Mouse (Mus musculus) erythroblast, embryonic 14.5 days (primary cell): ENCODE measurements around the gene Srek1ip1. TPM values are rescaled to one million over a fixed set of nuclear protein-coding genes. Genes with fewer than 3 reads are reported as not detected.

ENCODE experiments used
- H3K27me3 ChIP-seq: 2 replicates; pipeline ENCODE4 v1.6.1; 2012; ENCODE audit warnings: inconsistent platforms; ENCODE audit not compliant: control insufficient read depth
- H3K36me3 ChIP-seq: 2 replicates; pipeline ENCODE4 v1.6.1; 2012; ENCODE audit warnings: mild to moderate bottlenecking, inconsistent platforms; ENCODE audit not compliant: control insufficient read depth
- H3K4me1 ChIP-seq: 2 replicates; pipeline ENCODE4 v1.6.1; 2012; ENCODE audit warnings: inconsistent platforms; ENCODE audit not compliant: control insufficient read depth
- H3K4me3 ChIP-seq: replicated peaks from 2 replicates; pipeline ENCODE3; 2012; ENCODE audit warnings: moderate library complexity, mild to moderate bottlenecking, inconsistent platforms
- H3K9me3 ChIP-seq: 2 replicates; pipeline ENCODE4 v1.6.1; 2012; ENCODE audit warnings: low read length, inconsistent platforms, mixed read lengths; ENCODE audit not compliant: control insufficient read depth
- GATA1 ChIP-seq: IDR thresholded peaks from 2 replicates; pipeline ENCODE4 v1.6.1; 2012; ENCODE audit warnings: low read length, inconsistent platforms, mixed read lengths
- TAL1 ChIP-seq: IDR thresholded peaks from 3 replicates; pipeline ENCODE4 v1.6.1; 2012; ENCODE audit warnings: low read length, inconsistent platforms, mixed read lengths
- polyA plus RNA-seq: library from polyadenylated mRNA; stranded (reverse); fragments of >175 nt; gene quantifications from 2 replicates; pipeline ENCODE4 v1.2.3, GENCODE M21; 2012

Gene Srek1ip1
- polyA plus RNA-seq, 1 experiment: 0.21 TPM

- peaks cover 24% of the 10 kb centered on the region for H3K36me3 ChIP-seq
- no peak for TF ChIP-seq GATA1
- TF ChIP-seq TAL1: no peak
Measured at GRCm38 (mm10) chr13:104799067-104799466, 6.8 kb downstream of the Srek1ip1 start.

GRCm38 (mm10) chr13:104799566-104800182 lies 7.4 kb downstream of the Srek1ip1 start:
- no peak overlapping the region for H3K4me3 ChIP-seq
- no peaks in the 10 kb centered on the region for H3K4me1 ChIP-seq
- no peaks in the 10 kb centered on the region for H3K27me3 ChIP-seq
- no peaks in the 10 kb centered on the region for H3K9me3 ChIP-seq
- TF ChIP-seq TAL1: no peak
- no peak for TF ChIP-seq GATA1
- H3K36me3 ChIP-seq: peaks cover 21% of the 10 kb centered on the region

More at GRCm38 (mm10) chr13:104799067-104799466, 6.8 kb downstream of the Srek1ip1 start:
- Histone ChIP-seq H3K4me3 (no peak overlapping the region), H3K27me3 (no peaks in the 10 kb centered on the region), H3K4me1 (no peaks in the 10 kb centered on the region), H3K9me3 (no peaks in the 10 kb centered on the region)

GRCm38 (mm10) chr13:104805681-104806080 lies 13.4 kb downstream of the Srek1ip1 start:
- peaks cover 12% of the 10 kb centered on the region for H3K36me3 ChIP-seq

GRCm38 (mm10) chr13:104816270-104816634 lies 24.0 kb downstream of the Srek1ip1 start:
- no peaks in the 10 kb centered on the region for H3K27me3 ChIP-seq
- peak overlapping the region; percentile 76 for H3K4me3 ChIP-seq
- peaks cover 17% of the 10 kb centered on the region for H3K36me3 ChIP-seq
- TF ChIP-seq TAL1 (no peak), GATA1 (no peak)
- H3K4me1 ChIP-seq: peaks cover 47% of the 10 kb centered on the region
- no peaks in the 10 kb centered on the region for H3K9me3 ChIP-seq

More at GRCm38 (mm10) chr13:104805681-104806080, 13.4 kb downstream of the Srek1ip1 start:
- TF ChIP-seq GATA1 (no peak), TAL1 (no peak)
- Histone ChIP-seq H3K9me3 (no peaks in the 10 kb centered on the region), H3K4me1 (no peaks in the 10 kb centered on the region), H3K27me3 (no peaks in the 10 kb centered on the region), H3K4me3 (no peak overlapping the region)

- peaks cover 19% of the 10 kb centered on the region for H3K36me3 ChIP-seq
- no peaks in the 10 kb centered on the region for H3K9me3 ChIP-seq
- no peaks in the 10 kb centered on the region for H3K27me3 ChIP-seq
- H3K4me3 ChIP-seq: peak within 1 kb of the TSS; percentile 76
- H3K4me1 ChIP-seq: peaks cover 49% of the 10 kb centered on the region
- TF ChIP-seq GATA1 (no peak), TAL1 (no peak)
Measured at GRCm38 (mm10) chr13:104816635-104817571, 24.6 kb downstream of the Srek1ip1 start, which contains the start of gene Cwc27. Gene Cwc27 (minus strand): TSS chr13:104817142.

GRCm38 (mm10) chr13:104817696-104818095 lies 25.4 kb downstream of the Srek1ip1 start:
- TF ChIP-seq GATA1: no peak
- no peak for TF ChIP-seq TAL1
- peaks cover 17% of the 10 kb centered on the region for H3K36me3 ChIP-seq
- peaks cover 57% of the 10 kb centered on the region for H3K4me1 ChIP-seq
- H3K9me3 ChIP-seq: no peaks in the 10 kb centered on the region
- H3K27me3 ChIP-seq: no peaks in the 10 kb centered on the region
- peak overlapping the region; percentile 76 for H3K4me3 ChIP-seq

- Histone ChIP-seq H3K36me3 (peaks cover 27% of the 10 kb centered on the region), H3K4me3 (no peak overlapping the region), H3K4me1 (peaks cover 56% of the 10 kb centered on the region), H3K9me3 (no peaks in the 10 kb centered on the region), H3K27me3 (no peaks in the 10 kb centered on the region)
- TF ChIP-seq TAL1: no peak
- TF ChIP-seq GATA1: no peak
Measured at GRCm38 (mm10) chr13:104821192-104821591, 28.9 kb downstream of the Srek1ip1 start.

GRCm38 (mm10) chr13:104821908-104822307 lies 29.6 kb downstream of the Srek1ip1 start:
- TF ChIP-seq TAL1: no peak
- TF ChIP-seq GATA1: no peak
- Histone ChIP-seq H3K4me3 (no peak overlapping the region), H3K27me3 (no peaks in the 10 kb centered on the region), H3K4me1 (peaks cover 53% of the 10 kb centered on the region), H3K36me3 (peaks cover 29% of the 10 kb centered on the region), H3K9me3 (peaks cover 1% of the 10 kb centered on the region)

GRCm38 (mm10) chr13:104822411-104822838 lies 30.1 kb downstream of the Srek1ip1 start:
- Histone ChIP-seq H3K9me3 (peaks cover 5% of the 10 kb centered on the region), H3K4me3 (no peak overlapping the region), H3K27me3 (no peaks in the 10 kb centered on the region), H3K4me1 (peaks cover 50% of the 10 kb centered on the region), H3K36me3 (peaks cover 33% of the 10 kb centered on the region)
- no peak for TF ChIP-seq GATA1
- no peak for TF ChIP-seq TAL1
